Mouse (Mus musculus): ENCODE data around the gene Med12. TPM values are rescaled to one million over a fixed set of nuclear protein-coding genes. Genes with fewer than 3 reads are reported as not detected.

Gene Med12
- polyA plus RNA-seq, 1 experiment from 2014 or later: 50.6 TPM

DNA sequence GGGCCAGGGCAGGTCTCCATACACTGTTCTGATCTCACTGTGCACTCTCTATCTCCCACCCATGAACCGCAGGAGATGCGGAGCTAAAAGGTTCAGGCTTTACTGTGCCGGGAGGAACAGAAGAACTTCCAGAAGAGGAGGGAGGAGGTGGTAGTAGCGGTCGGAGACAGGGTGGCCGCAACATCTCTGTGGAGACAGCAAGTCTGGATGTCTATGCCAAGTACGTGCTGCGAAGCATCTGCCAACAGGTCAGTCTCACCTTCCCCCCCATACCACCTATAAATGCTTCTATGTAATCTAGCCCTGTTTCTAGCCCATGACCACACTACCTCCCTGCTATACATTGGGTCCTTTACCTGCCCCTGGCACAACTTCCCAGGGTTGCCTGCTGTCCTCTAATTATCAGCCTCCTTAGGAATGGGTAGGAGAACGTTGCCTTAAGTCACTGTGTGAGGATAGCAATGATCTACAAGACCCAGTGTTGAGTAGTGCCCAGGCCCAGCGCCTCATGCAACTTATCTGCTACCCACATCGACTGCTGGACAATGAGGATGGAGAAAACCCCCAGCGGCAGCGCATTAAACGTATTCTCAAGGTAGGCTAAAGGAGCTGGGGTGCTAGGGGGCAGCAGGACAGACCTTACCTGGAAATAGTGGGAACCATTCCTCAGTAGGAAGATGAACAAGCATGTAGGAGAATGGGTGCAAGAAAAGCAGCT lies 12.3 kb downstream of the Med12 start:
- Histone ChIP-seq H3K4me2 (no peak overlapping the region), H3K27me3 (ENCODE audit: insufficient read depth, low read length) (no peaks in the 10 kb centered on the region), H3K9ac (no peak overlapping the region), H3K4me1 (ENCODE audit: insufficient read depth) (no peaks in the 10 kb centered on the region), H3K9me3 (ENCODE audit: low read depth, low read length) (no peaks in the 10 kb centered on the region), H3K36me3 (ENCODE audit: insufficient read depth) (peaks cover 83% of the 10 kb centered on the region), H3K27ac (ENCODE audit: low read depth) (no peak overlapping the region), H3K4me3 (ENCODE audit: low read depth, low read length) (no peak overlapping the region)
- ATAC-seq (ENCODE audit: insufficient read depth) (no peak), DNase-seq (no peak)
- 92% methylated on average over 14 of the region's 14 CpGs for WGBS
- TF ChIP-seq CTCF (IDR thresholded peaks at IDR 0.05; ENCODE audit: low read depth): no peak

DNA sequence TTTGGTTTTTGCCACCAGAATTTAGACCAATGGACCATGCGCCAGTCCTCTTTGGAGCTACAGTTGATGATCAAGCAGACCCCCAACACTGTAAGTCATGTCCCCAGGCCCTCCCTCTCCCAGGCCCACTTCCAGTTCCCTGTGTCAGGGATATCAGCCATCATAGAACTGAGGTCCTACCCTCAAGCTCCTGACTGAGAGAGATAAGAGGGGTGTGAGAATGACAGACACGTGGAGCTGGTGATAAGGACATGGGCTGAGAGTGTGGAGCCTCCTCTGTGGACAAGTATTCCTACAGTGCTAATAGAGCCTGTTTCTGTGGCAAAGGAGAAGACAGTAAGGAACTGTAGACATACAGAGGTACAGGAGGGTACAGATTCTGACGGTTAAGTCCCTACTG lies 13.7 kb downstream of the Med12 start:
- ATAC-seq (ENCODE audit: insufficient read depth) (no peak), DNase-seq (no peak)
- Histone ChIP-seq H3K27me3 (ENCODE audit: insufficient read depth, low read length) (no peaks in the 10 kb centered on the region), H3K4me1 (ENCODE audit: insufficient read depth) (no peaks in the 10 kb centered on the region), H3K4me3 (ENCODE audit: low read depth, low read length) (no peak overlapping the region), H3K27ac (ENCODE audit: low read depth) (no peak overlapping the region), H3K36me3 (ENCODE audit: insufficient read depth) (peaks cover 79% of the 10 kb centered on the region), H3K9me3 (ENCODE audit: low read depth, low read length) (no peaks in the 10 kb centered on the region), H3K9ac (no peak overlapping the region), H3K4me2 (no peak overlapping the region)
- no peak for TF ChIP-seq CTCF (IDR thresholded peaks at IDR 0.05; ENCODE audit: low read depth)
- 75% methylated on average over 3 of the region's 3 CpGs for WGBS

- no peak overlapping the region for H3K27ac ChIP-seq (ENCODE audit: low read depth)
- no peak overlapping the region for H3K4me3 ChIP-seq (ENCODE audit: low read depth, low read length)
- 86% methylated on average over 6 of the region's 6 CpGs for WGBS
- H3K27me3 ChIP-seq (ENCODE audit: insufficient read depth, low read length): no peaks in the 10 kb centered on the region
- ATAC-seq (ENCODE audit: insufficient read depth) (no peak), DNase-seq (no peak)
- H3K36me3 ChIP-seq (ENCODE audit: insufficient read depth): peaks cover 83% of the 10 kb centered on the region
- H3K4me1 ChIP-seq (ENCODE audit: insufficient read depth): no peaks in the 10 kb centered on the region
- no peak overlapping the region for H3K9ac ChIP-seq
- no peaks in the 10 kb centered on the region for H3K9me3 ChIP-seq (ENCODE audit: low read depth, low read length)
- H3K4me2 ChIP-seq: no peak overlapping the region
- no peak for TF ChIP-seq CTCF (IDR thresholded peaks at IDR 0.05; ENCODE audit: low read depth)
Measured at GRCm38 (mm10) chrX:101288432-101288831, 14.6 kb downstream of the Med12 start.

GRCm38 (mm10) chrX:101289037-101289436 lies 15.2 kb downstream of the Med12 start:
- Histone ChIP-seq H3K4me2 (no peak overlapping the region), H3K4me3 (ENCODE audit: low read depth, low read length) (no peak overlapping the region), H3K9me3 (ENCODE audit: low read depth, low read length) (no peaks in the 10 kb centered on the region), H3K4me1 (ENCODE audit: insufficient read depth) (no peaks in the 10 kb centered on the region), H3K27ac (ENCODE audit: low read depth) (no peak overlapping the region), H3K27me3 (ENCODE audit: insufficient read depth, low read length) (no peaks in the 10 kb centered on the region), H3K36me3 (ENCODE audit: insufficient read depth) (peaks cover 84% of the 10 kb centered on the region), H3K9ac (no peak overlapping the region)
- WGBS: 89% methylated on average over 7 of the region's 7 CpGs
- ATAC-seq (ENCODE audit: insufficient read depth): no peak
- no peak for TF ChIP-seq CTCF (IDR thresholded peaks at IDR 0.05; ENCODE audit: low read depth)
- no peak for DNase-seq

- Histone ChIP-seq H3K9ac (no peak overlapping the region), H3K27me3 (ENCODE audit: insufficient read depth, low read length) (no peaks in the 10 kb centered on the region), H3K36me3 (ENCODE audit: insufficient read depth) (peaks cover 87% of the 10 kb centered on the region), H3K4me3 (ENCODE audit: low read depth, low read length) (no peak overlapping the region), H3K27ac (ENCODE audit: low read depth) (no peak overlapping the region), H3K4me2 (no peak overlapping the region), H3K9me3 (ENCODE audit: low read depth, low read length) (no peaks in the 10 kb centered on the region), H3K4me1 (ENCODE audit: insufficient read depth) (no peaks in the 10 kb centered on the region)
- no peak for DNase-seq
- ATAC-seq (ENCODE audit: insufficient read depth): no peak
- no peak for TF ChIP-seq CTCF (IDR thresholded peaks at IDR 0.05; ENCODE audit: low read depth)
- WGBS: 79% methylated on average over 10 of the region's 10 CpGs
Measured at GRCm38 (mm10) chrX:101290111-101290510, 16.3 kb downstream of the Med12 start.

GRCm38 (mm10) chrX:101299055-101299454 lies 25.2 kb downstream of the Med12 start, which contains the start of gene Nlgn3:
Nlgn3 (plus strand) TSS chrX:101299168.
- H3K27ac ChIP-seq (ENCODE audit: low read depth): no peak within 1 kb of the TSS
- H3K4me2 ChIP-seq: peak within 1 kb of the TSS; percentile 62
- DNase-seq (peak; percentile 37), ATAC-seq (ENCODE audit: insufficient read depth) (peak; percentile 27; the same call in 1 of the 2 replicates)
- no peak for TF ChIP-seq CTCF (IDR thresholded peaks at IDR 0.05; ENCODE audit: low read depth)
- 17% methylated on average over 21 of the region's 24 CpGs for WGBS
- H3K27me3 ChIP-seq (ENCODE audit: insufficient read depth, low read length): no peaks in the 10 kb centered on the region
- no peaks in the 10 kb centered on the region for H3K9me3 ChIP-seq (ENCODE audit: low read depth, low read length)
- peak within 1 kb of the TSS; percentile 34 for H3K4me3 ChIP-seq (ENCODE audit: low read depth, low read length)
- no peaks in the 10 kb centered on the region for H3K4me1 ChIP-seq (ENCODE audit: insufficient read depth)
- H3K9ac ChIP-seq: peak within 1 kb of the TSS; percentile 33
- H3K36me3 ChIP-seq (ENCODE audit: insufficient read depth): peaks cover 27% of the 10 kb centered on the region; the same call in 1 of the 2 replicates

DNA sequence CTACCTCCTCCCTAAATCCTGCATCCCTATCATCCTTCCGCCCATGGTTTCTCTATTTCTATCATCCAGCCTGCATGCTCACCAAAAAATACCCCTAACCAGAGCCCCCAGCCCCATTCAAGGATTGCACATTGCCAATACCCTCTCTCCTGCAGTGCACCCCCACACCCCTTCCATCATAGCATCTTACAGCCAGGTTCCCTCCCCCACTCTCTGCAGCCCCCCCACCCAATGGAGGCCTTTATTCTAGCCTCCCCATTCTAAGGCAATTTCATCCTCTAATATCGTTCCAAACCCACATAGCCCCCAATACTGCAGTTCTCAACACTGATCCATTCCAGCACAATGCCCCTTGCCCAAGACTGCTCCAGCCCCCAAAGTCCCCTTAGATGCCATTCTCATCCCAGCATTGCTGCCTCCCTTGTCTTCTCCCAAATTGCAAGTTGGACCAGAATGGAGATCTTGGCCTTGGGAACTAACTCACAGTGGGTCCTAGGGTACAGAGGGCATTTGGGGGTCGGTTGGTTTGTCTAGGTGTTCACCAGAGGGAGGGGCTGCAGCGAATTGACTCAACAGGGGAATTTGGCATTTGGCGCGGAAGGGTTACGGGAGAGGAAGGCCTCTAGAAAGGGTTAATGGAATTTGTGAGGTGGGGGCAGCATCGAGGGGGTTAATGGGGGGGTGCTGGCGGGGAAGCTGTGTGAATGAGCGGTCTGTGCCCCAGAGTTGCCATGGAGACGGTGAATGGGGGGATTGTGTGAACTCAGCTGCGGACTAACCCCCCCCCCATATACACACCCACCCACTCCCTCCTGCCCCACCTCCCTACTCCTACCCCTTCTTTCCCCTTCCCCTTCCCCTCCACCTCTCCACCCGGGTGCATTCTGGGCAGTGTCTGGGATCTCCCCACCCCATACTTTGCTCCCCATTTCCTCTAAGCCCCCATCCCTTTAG lies 25.9 kb downstream of the Med12 start:
- peak overlapping the region; percentile 62 for H3K4me2 ChIP-seq
- WGBS: 13% methylated on average over 13 of the region's 13 CpGs
- H3K9ac ChIP-seq: peak overlapping the region; percentile 33
- H3K27ac ChIP-seq (ENCODE audit: low read depth): no peak overlapping the region
- peaks cover 20% of the 10 kb centered on the region; the same call in 1 of the 2 replicates for H3K36me3 ChIP-seq (ENCODE audit: insufficient read depth)
- no peaks in the 10 kb centered on the region for H3K9me3 ChIP-seq (ENCODE audit: low read depth, low read length)
- DNase-seq (peak; percentile 38), ATAC-seq (ENCODE audit: insufficient read depth) (peak; percentile 71)
- TF ChIP-seq CTCF (IDR thresholded peaks at IDR 0.05; ENCODE audit: low read depth): no peak
- H3K4me1 ChIP-seq (ENCODE audit: insufficient read depth): no peaks in the 10 kb centered on the region
- H3K27me3 ChIP-seq (ENCODE audit: insufficient read depth, low read length): no peaks in the 10 kb centered on the region
- peak overlapping the region; percentile 34 for H3K4me3 ChIP-seq (ENCODE audit: low read depth, low read length)
